Mouse (Mus musculus): ENCODE data around the gene Dnah6. TPM values are rescaled to one million over a fixed set of nuclear protein-coding genes. Genes with fewer than 3 reads are reported as not detected.

The Dnah6 gene
- polyA plus RNA-seq (2012): under 0.01 TPM in 1 of 2 replicates, not detected in the other

GRCm38 (mm10) chr6:73221189-73221957, at the start of gene Dnah6:
Gene Dnah6, minus strand, starts transcription at chr6:73221651.

GRCm38 (mm10) chr6:73248237-73249048, 27.0 kb upstream of the Dnah6 start, which contains the start of gene Suclg1:
Gene Suclg1, plus strand, starts transcription at chr6:73248382.

Other genes starting within 250 kb of the Dnah6 start
- 93.5 and 108 TPM in 2 replicates for gene Suclg1, start 26.7 kb upstream of the Dnah6 start, polyA plus RNA-seq (2012)
- not detected in 2 replicates for gene 4931417E11Rik, start 248.0 kb upstream of the Dnah6 start, polyA plus RNA-seq (2012)

Measured in megakaryocyte-erythroid progenitor cell, adult 5 weeks (primary cell).